Mouse (Mus musculus): ENCODE data around the gene Pfn4. TPM values are rescaled to one million over a fixed set of nuclear protein-coding genes. Genes with fewer than 3 reads are reported as not detected.
"Not testable (repeated sequence)": the region's sequence is repeated elsewhere in the genome, so short reads cannot be mapped to it uniquely, and the experiment has no call there.

The Pfn4 gene
- total RNA-seq, 2 experiments from 2014 or later = 1.4 to 1.5 TPM

DNA sequence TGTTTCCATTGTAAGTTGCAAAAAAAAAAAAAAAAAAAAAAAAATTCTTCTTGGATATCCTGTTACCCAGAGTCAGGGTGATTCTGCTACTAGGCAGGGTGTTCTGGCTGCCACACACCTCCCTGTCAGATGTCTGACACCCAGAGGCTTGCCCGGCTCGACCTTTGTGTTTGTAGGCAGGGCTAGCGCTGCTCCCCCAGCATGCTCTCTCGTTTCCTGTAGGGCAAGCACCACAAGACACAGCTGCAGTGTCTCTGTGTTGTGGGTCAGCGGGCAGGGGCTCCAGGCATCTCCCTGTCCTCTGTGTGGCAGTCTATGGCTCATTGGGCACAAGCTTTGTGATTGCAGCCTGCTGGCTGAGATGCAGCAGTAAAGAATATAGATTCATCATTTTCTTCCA lies 14.8 kb downstream of the Pfn4 start:
- intact Hi-C loops (cut with DNase I) = no loop called here
- no peak for DNase-seq

DNA sequence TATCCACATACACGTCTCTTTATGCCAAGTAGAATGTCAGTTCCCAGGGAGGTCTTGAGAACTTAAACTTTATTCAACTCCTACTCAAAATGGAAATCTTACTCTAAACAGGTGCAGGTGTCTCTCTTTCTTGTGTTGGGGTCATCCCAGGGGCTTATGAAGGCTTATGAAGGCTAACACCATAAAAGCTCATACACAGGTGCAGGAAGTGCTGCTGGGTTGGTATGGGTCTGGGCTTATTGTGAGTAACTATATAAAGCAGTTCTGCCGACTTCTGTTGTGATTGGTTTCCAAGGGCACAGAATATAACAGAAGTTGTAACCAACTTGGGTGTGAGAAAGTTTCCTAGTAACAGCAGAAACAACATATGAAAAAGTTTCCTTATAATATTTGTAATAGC lies 15.6 kb downstream of the Pfn4 start:
- intact Hi-C loops (cut with DNase I) = no loop called here
- DNase-seq = no peak

DNA sequence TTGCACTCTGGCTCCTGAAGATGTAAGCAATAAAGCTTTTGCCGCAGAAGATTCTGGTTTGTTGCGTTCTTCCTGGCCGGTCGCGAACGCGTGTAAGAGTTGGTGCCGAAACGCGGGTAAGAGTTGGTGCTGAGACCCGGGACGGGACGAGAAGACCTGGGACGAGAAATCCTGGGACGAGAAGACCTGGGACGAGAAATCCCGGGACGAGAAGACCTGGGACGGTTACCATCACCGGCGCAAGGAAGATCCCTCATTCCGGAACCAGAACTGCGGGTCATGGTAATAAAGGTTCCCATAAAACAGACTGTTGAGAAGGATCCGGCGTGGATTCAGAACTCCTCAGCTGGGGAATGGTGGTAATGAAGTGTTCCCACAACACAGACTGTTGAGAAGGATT lies 19.3 kb downstream of the Pfn4 start:
- DNase-seq; intact Hi-C loops (cut with DNase I): not testable (repeated sequence)

DNA sequence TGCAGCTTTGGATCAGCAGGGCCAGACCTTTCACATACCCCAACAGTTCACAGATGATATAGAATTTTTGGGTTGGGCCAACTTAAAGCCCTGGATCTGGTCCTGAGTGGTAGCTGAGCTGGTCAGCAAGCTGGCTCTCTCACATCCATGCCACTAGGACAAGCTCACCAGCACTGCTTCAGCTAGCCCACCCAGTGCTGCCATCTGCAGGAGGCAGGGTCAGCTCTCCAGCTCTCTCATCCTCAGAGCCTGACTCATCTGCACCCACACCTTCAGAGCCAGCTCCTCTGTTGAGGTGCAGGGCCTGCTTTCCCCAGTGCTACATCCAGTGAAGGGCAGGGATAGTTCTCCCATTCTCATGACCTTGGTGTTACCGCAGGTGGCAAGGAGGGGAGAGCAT lies 24.9 kb downstream of the Pfn4 start:
- intact Hi-C loops (cut with DNase I) = no loop called here

DNA sequence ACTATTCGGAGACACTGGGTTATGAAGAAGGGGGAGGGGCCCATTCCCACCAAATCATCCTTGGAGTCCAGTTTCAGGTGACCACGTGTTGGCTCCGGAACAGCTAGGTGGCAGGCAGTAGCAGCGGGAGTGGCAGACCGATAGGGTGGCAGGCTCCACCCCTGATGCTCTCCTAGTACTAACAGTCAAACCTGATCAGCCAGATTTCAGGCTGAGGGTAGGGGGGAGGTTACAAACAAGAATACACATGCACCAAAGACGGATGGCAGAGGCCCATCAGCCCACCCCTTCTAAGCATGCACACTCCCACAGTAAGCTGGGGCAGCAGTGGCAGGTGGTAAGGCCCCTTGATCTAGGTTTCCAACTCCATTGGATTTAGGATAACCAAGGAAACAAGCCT lies 28.6 kb downstream of the Pfn4 start:
- DNase-seq; intact Hi-C loops (cut with DNase I): not testable (repeated sequence)

More for the DNA sequence above, 24.9 kb downstream of the Pfn4 start:
- DNase-seq = no peak

DNA sequence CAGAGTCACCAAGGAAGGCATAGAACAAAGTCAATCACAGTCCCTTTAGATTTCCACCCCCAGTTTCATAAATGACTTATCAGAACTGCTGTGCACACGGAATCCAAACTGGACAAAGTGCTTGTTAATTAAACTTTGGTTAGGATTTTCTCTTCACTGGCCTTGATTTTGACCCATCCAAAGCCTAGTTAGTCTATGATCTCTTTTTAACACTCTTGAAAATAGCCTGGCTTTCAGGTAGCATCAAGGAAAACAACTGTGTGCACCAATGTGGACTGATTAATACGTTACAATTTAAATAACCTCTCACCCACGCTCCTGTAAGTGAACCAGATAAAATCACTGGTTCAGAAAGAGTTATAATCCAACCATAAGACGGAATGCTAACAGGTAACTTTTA lies 42.2 kb downstream of the Pfn4 start:
- DNase-seq = no peak
- intact Hi-C loops (cut with DNase I) = no loop called here

DNA sequence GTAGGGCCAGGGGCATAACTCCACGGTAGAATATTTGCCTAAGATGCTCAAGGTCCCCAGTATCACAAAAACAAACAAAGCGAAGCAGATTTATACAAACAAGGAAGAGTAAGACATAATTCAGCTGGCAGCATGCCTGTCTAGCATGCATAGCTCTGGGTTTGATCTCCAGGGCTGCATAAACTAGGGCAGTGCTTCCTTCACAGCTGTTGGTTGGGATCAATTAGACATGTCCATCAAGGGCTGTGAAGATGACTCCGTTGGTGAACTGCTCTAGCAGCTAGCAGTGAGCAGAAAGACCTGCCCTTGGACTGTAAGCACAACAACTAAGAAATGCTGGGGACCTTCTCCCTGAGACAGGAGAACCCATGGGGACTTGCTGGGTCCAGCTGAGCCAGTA lies 42.9 kb downstream of the Pfn4 start:
- intact Hi-C loops (cut with DNase I) = no loop called here
- DNase-seq = no peak

DNA sequence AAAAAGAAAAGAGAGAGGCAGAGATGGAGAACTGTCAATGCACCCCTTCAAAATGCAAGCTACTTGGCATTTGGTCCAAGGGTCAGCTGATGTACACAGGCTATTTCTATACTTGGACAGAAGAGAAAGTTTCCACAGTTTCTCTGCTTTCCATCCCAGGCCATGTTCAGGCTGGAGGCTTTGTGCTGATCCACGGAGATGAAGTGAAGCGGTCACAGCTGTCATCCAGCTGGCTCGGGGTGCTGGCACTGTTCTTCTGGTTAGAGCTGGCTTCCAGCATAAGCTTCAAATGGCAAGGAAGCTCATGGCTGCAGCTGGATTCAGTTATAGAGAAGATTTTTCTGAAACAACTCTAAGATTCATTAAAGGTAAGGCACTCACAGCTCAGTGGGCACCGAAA lies 44.8 kb downstream of the Pfn4 start:
- intact Hi-C loops (cut with DNase I) = no loop called here
- DNase-seq = peak in 1 of 2 experiments; percentile 11

DNA sequence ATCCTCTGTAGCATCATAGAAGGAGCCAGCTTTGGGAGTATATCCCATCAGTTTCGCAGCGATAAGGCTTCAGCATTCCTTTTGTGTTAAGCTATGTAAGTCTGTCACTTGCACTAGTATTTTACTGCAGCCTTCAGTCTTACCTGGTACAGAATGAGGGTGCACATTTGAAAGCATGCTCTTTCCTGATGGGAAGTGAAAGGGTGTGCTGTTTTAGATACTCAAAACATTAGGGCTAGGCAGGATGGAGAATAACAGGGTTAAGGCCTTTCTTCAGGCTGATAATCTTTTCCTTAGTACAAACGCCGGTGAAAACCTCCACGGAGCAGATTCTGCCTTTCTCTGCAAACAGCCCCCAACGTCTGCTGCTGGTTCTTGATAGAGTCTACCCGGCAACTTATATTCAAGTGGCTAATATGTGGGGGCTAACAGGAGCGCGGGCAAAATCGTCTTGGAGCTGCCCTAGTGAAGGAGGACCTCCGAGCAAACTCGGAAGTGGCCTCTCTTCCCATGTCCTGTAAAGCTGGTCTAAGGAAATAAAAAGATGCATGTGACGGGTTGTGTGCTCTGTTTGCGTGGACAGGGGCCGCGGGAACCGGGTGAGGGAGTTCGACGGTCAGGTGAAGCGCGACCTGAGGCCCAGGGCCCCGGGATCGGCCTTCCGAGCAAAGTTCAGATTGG lies 48.0 kb downstream of the Pfn4 start:
- no peak for DNase-seq
- intact Hi-C loops (cut with DNase I) = loop anchor here (2.0 kb wide), 1 partner anchor 24 kb away; the partner anchor contains the start of gene Fkbp1b

DNA sequence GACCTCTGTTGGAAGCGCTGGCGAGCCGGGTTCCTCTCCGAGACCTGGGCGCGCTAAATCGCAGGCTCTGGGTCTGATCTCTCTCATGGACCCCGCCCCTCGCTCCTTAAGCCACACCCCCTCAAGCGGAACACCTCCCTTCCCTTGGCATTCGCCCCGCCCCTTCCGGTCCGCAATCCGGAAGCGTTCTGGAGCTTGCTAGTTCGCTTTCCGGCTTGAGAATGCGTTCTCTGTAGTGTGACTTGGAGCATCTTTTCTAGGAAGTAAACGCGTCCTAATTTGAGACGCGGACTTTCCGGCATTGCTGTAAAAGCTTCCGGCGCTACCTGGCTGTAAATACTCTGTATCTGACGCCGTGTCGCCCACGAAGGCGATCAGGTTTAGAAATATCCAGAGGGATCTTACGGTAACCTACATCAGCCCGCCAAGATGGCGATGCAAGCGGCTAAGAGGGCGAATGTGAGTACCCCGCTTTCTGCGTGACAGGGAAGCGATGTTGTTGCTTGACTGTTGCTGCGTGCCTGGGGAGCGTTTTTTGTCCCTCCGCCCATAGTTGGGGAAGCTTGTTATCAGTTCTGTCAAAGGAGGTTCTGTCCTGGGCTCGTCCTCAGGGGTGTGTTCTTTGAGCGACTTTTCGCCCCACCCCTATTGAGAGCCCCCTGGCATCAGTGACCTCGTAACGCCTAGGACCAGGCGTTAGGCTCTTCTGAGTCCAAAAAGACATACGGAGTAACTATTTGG lies 48.7 kb downstream of the Pfn4 start, which contains the start of gene Sf3b6:
Sf3b6 (plus strand) TSS at position 184 of the 741 bp plus-strand sequence.
- intact Hi-C loops (cut with DNase I) = loop anchor here (2.0 kb wide), 1 partner anchor 23 kb away; the partner anchor contains the start of gene Fkbp1b
- peak; percentile 98 to 99 for DNase-seq

DNA sequence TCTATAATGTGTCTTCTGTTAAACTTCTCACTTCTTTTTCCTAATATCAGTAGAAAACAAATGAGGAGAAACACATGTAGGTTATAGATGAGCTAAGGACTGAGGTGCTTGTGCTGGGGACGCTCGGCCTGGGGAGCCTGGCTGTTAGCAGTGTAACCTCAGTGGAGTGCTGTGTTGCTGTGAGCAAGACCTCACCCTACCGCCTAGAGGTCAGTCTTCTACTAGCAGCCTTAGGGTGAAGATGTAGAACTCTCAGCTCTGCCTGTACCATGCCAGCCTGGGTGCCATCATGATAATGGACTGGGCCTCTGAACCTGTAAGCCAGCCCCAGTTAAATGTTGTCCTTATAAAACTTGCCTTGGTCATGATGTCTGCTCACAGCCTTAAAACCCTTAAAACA lies 58.4 kb downstream of the Pfn4 start:
- intact Hi-C loops (cut with DNase I) = no loop called here
- no peak for DNase-seq

Other genes with a start within 250 kb of the Pfn4 start
- gene Itsn2, start 176.4 kb upstream of the Pfn4 start, total RNA-seq (2021) = 10 to 100 TPM; 17.4 to 21.0 TPM
- gene Gm3625, start 176.1 kb upstream of the Pfn4 start, total RNA-seq (2021) = not detected
- not detected for gene Fam228a, start 30.6 kb upstream of the Pfn4 start, total RNA-seq (2021)
- gene Fam228b, start 245 bp downstream of the Pfn4 start, total RNA-seq (2021) = 1 to 10 TPM; 3.8 to 5.5 TPM
- 10 to 100 TPM; 24.8 to 31.4 TPM for gene Sf3b6, start 48.5 kb downstream of the Pfn4 start, total RNA-seq (2021)
- 1 to 10 TPM; 1.0 to 1.2 TPM for gene Fkbp1b, start 72.6 kb downstream of the Pfn4 start, total RNA-seq (2021)
- gene Wdcp, start 74.3 kb downstream of the Pfn4 start, total RNA-seq (2021) = 1 to 10 TPM; 3.9 to 4.4 TPM
- gene Mfsd2b, start 105.3 kb downstream of the Pfn4 start, total RNA-seq (2021) = under 1 TPM; 0.57 to 0.61 TPM
- gene Ubxn2a, start 138.7 kb downstream of the Pfn4 start, total RNA-seq (2021) = 100 to 1,000 TPM in 1 of 2 experiments, 10 to 100 TPM in 1; 91.8 to 112 TPM
- 10 to 100 TPM; 13.4 to 16.0 TPM for gene Atad2b, start 148.3 kb downstream of the Pfn4 start, total RNA-seq (2021)